Mouse (Mus musculus) stomach, embryonic 15.5 days (tissue): ENCODE results near the gene Zdhhc14. TPM values are rescaled to one million over a fixed set of nuclear protein-coding genes. Genes with fewer than 3 reads are reported as not detected.

ENCODE experiments used
- ATAC-seq: fragments of 200-750 bp; cut with Nextera tagmentation; 2 replicates; pipeline ENCODE4 v1.8.0; 2017; ENCODE audit warnings: low read depth, moderate number of reproducible peaks, moderate TSS enrichment; ENCODE audit not compliant: insufficient read depth, low FRiP score
- H3K27ac ChIP-seq: fragments of 300-500 bp; sonication (generic); 2 replicates; pipeline ENCODE4 v1.5.1; 2015; ENCODE audit warnings: mild to moderate bottlenecking, inconsistent platforms
- H3K27me3 ChIP-seq: fragments of 300-500 bp; sonication (generic); replicated peaks from 2 replicates; pipeline ENCODE4 v1.6.1; 2015; ENCODE audit warnings: inconsistent platforms
- H3K36me3 ChIP-seq: fragments of 300-500 bp; sonication (generic); 2 replicates; pipeline ENCODE4 v1.6.1; 2015; ENCODE audit warnings: inconsistent platforms
- H3K4me1 ChIP-seq: fragments of 300-500 bp; sonication (generic); 2 replicates; pipeline ENCODE4 v1.6.1; 2015; ENCODE audit warnings: inconsistent platforms
- H3K4me2 ChIP-seq: fragments of 300-500 bp; sonication (generic); 2 replicates; pipeline ENCODE4 v1.6.1; 2015; ENCODE audit warnings: mild to moderate bottlenecking, inconsistent platforms
- H3K4me3 ChIP-seq: fragments of 300-500 bp; sonication (generic); replicated peaks from 2 replicates; pipeline ENCODE4 v1.5.1; 2015; ENCODE audit warnings: inconsistent platforms
- H3K9ac ChIP-seq: fragments of 300-500 bp; sonication (generic); 2 replicates; pipeline ENCODE4 v1.6.1; 2015; ENCODE audit warnings: inconsistent platforms
- H3K9me3 ChIP-seq: fragments of 300-500 bp; sonication (generic); 2 replicates; pipeline ENCODE4 v1.6.1; 2016; ENCODE audit warnings: inconsistent platforms
- WGBS: fragments of 180-500 bp; shearing (Covaris S2); methylation state at CpG from one replicate; pipeline ENCODE4 v1.1.7; 2015; 5-methylcytosine and 5-hydroxymethylcytosine counted together
- polyA plus RNA-seq: library from polyadenylated mRNA; unstranded; fragments of >200 nt; fragmentation: Nextera tagmentation; extraction: Ambion mirVana; gene quantifications from 2 replicates; pipeline ENCODE4 v1.2.1, GENCODE M21; 2015

The Zdhhc14 gene
- polyA plus RNA-seq, 1 experiment from 2014 or later: 4.2 TPM

GRCm38 (mm10) chr17:5593071-5593470, 100.7 kb downstream of the Zdhhc14 start:
- H3K27me3 ChIP-seq: no peaks in the 10 kb centered on the region
- H3K4me2 ChIP-seq: no peak overlapping the region
- H3K9ac ChIP-seq: no peak overlapping the region
- WGBS: 40% methylated on average over 2 of the region's 2 CpGs
- H3K27ac ChIP-seq: no peak overlapping the region
- no peaks in the 10 kb centered on the region for H3K4me1 ChIP-seq
- H3K36me3 ChIP-seq: no peaks in the 10 kb centered on the region
- H3K4me3 ChIP-seq: no peak overlapping the region
- no peak for ATAC-seq
- H3K9me3 ChIP-seq: no peaks in the 10 kb centered on the region

DNA sequence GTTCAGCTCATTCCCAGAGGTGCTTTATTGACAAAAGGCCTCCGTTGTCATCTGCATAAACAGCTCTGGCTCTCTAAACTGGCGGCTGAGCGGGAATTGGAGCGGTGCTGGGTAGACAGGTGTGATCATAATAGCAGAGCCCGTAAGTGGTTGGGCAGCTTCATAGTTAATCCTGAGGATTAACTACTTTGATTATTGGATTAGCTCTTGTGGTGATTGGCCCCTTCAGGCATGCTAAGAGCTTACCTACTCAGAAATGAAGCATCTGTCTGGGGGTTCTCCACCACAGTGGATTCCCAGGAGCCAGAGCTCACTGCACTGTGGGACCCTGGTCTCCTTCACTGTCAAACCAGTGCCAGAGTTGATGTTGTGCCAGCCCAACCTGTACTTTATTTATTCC, 102.7 kb downstream of the Zdhhc14 start:
- Histone ChIP-seq H3K9me3 (no peaks in the 10 kb centered on the region), H3K27me3 (no peaks in the 10 kb centered on the region), H3K4me1 (0 out of 2 replicates have a peak, but pooled peaks cover 3% of the 10 kb centered on the region), H3K36me3 (no peaks in the 10 kb centered on the region), H3K4me3 (no peak overlapping the region), H3K9ac (no peak overlapping the region), H3K4me2 (no peak overlapping the region), H3K27ac (no peak overlapping the region)
- no peak for ATAC-seq
- WGBS: 52% methylated on average over 5 of the region's 5 CpGs

DNA sequence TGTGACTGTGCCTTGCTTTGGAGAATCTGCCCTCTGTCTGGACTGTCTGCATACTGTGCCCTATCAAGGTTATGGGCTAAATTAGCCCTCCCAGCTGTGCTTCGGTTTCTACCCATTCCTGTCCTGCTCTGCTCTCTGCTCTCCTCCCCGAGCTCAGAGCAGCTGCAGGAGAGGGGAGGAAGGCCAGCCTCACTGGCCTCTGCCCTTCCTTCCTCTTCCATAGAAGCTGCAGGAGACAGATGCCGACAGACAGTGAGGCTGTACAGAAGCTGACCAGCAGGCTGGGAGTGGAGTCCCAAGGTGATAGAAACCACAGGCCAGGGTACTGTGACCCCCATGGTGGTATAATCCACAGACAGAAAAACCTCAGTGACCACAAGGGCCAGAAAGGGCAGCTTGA, 104.1 kb downstream of the Zdhhc14 start:
- Histone ChIP-seq H3K27ac (no peak overlapping the region), H3K4me2 (no peak overlapping the region)

DNA sequence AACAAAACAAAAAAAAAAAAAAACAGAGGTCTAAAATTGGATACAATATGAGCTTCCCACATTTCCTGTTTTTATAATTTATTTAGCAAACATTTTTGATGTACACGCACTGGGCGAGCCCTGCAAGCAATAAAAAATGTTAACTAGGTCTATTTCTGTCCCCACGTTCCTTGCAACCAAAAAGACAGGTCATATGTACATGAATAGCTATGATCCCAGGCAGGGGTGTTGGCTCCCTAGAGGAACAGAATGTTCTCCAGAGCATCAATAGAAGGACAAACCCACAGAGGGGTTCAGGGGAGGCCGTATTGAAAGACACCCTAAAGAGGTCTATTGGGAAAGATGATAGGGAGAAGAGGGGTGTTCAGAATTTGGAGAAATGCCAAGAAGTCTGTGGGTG, 106.6 kb downstream of the Zdhhc14 start:
- no peak for ATAC-seq
- Histone ChIP-seq H3K9ac (no peak overlapping the region), H3K9me3 (no peaks in the 10 kb centered on the region), H3K27me3 (no peaks in the 10 kb centered on the region), H3K4me2 (no peak overlapping the region), H3K36me3 (no peaks in the 10 kb centered on the region), H3K27ac (no peak overlapping the region), H3K4me1 (0 out of 2 replicates have a peak, but pooled peaks cover 3% of the 10 kb centered on the region), H3K4me3 (no peak overlapping the region)
- 70% methylated on average over 4 of the region's 4 CpGs for WGBS

More for the DNA sequence above, 104.1 kb downstream of the Zdhhc14 start:
- Histone ChIP-seq H3K4me1 (0 out of 2 replicates have a peak, but pooled peaks cover 3% of the 10 kb centered on the region), H3K36me3 (no peaks in the 10 kb centered on the region), H3K9me3 (no peaks in the 10 kb centered on the region), H3K27me3 (no peaks in the 10 kb centered on the region), H3K4me3 (no peak overlapping the region), H3K9ac (no peak overlapping the region)
- WGBS: 47% methylated on average over 3 of the region's 3 CpGs
- no peak for ATAC-seq

DNA sequence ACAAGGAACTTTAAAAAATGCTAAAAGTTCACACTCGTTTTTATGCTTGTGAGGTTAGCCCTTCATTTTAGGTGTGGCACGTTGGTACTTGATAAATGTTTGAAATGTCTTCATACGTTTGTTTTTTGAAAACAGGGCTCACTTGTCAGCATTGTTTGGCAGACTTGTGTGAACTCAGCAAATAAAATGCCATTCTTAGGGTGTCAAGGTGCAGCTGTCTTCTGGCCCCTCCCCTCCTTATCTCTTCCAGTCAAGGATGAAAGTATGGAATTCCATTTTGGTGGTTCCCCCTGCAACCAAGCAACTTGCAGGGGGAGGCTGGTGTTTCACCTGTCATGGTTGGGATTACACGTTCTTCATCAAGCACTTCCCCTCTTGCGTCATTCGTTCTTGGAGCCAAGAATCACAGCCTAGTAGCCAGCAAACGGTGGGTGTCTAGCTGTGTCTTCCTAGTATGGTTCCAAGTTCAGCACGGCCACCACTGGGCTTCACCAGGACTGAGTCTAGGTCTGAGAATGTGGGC, 108.2 kb downstream of the Zdhhc14 start:
- WGBS: 51% methylated on average over 8 of the region's 8 CpGs
- ATAC-seq: no peak

DNA sequence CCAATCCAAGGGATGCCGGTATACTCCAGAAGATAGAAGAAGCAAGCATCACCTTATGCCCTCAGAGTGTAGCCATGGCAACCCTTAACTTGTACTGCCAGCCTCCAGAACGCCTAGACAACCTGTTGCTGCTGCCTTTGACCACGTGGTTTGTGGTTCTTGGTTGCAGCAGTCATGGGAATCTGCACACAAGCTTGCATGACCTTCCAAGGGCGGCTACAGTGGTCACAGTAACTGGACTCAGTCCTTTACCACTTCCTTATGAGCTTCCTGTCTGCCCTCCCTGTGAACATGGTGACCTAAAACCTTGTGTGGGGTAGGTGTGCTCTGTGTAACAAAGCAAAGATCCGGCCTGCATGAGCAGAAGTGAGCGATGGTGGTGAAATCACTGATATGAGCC, 109.6 kb downstream of the Zdhhc14 start:
- WGBS: 83% methylated on average over 6 of the region's 6 CpGs
- Histone ChIP-seq H3K27me3 (no peaks in the 10 kb centered on the region), H3K4me1 (peaks cover 7% of the 10 kb centered on the region; the same call in 1 of the 2 replicates), H3K4me2 (no peak overlapping the region), H3K27ac (no peak overlapping the region), H3K36me3 (no peaks in the 10 kb centered on the region), H3K4me3 (no peak overlapping the region), H3K9me3 (no peaks in the 10 kb centered on the region), H3K9ac (no peak overlapping the region)
- ATAC-seq: no peak

More for the DNA sequence above, 108.2 kb downstream of the Zdhhc14 start:
- H3K36me3 ChIP-seq: no peaks in the 10 kb centered on the region
- H3K4me3 ChIP-seq: no peak overlapping the region
- no peak overlapping the region for H3K9ac ChIP-seq
- 0 out of 2 replicates have a peak, but pooled peaks cover 3% of the 10 kb centered on the region for H3K4me1 ChIP-seq
- no peak overlapping the region for H3K4me2 ChIP-seq
- no peaks in the 10 kb centered on the region for H3K27me3 ChIP-seq
- H3K27ac ChIP-seq: no peak overlapping the region
- no peaks in the 10 kb centered on the region for H3K9me3 ChIP-seq

- H3K27me3 ChIP-seq: no peaks in the 10 kb centered on the region
- H3K4me2 ChIP-seq: no peak overlapping the region
- peak; percentile 53; the same call in 1 of the 2 replicates for ATAC-seq
- no peaks in the 10 kb centered on the region for H3K36me3 ChIP-seq
- H3K4me3 ChIP-seq: no peak overlapping the region
- H3K9me3 ChIP-seq: no peaks in the 10 kb centered on the region
- WGBS: 53% methylated on average over 8 of the region's 8 CpGs
- H3K4me1 ChIP-seq: peaks cover 4% of the 10 kb centered on the region; the same call in 1 of the 2 replicates
- no peak overlapping the region for H3K27ac ChIP-seq
- no peak overlapping the region for H3K9ac ChIP-seq
These were observed 113.8 kb downstream of the Zdhhc14 start for GRCm38 (mm10) chr17:5606151-5606591.

- no peaks in the 10 kb centered on the region for H3K27me3 ChIP-seq
- no peak for ATAC-seq
- 87% methylated on average over 7 of the region's 7 CpGs for WGBS
- no peak overlapping the region for H3K4me3 ChIP-seq
- no peaks in the 10 kb centered on the region for H3K9me3 ChIP-seq
- peaks cover 4% of the 10 kb centered on the region; the same call in 1 of the 2 replicates for H3K4me1 ChIP-seq
- no peaks in the 10 kb centered on the region for H3K36me3 ChIP-seq
- H3K4me2 ChIP-seq: no peak overlapping the region
- H3K9ac ChIP-seq: no peak overlapping the region
- H3K27ac ChIP-seq: no peak overlapping the region
These were observed 115.0 kb downstream of the Zdhhc14 start for GRCm38 (mm10) chr17:5607352-5607751.

- Histone ChIP-seq H3K36me3 (no peaks in the 10 kb centered on the region), H3K4me1 (peaks cover 4% of the 10 kb centered on the region; the same call in 1 of the 2 replicates), H3K27ac (no peak overlapping the region), H3K4me3 (no peak overlapping the region), H3K4me2 (no peak overlapping the region), H3K27me3 (no peaks in the 10 kb centered on the region), H3K9me3 (no peaks in the 10 kb centered on the region), H3K9ac (no peak overlapping the region)
- ATAC-seq: no peak; the same call in 1 of the 2 replicates
- whole genome bisulfite sequencing: 62% methylated on average over 3 of the region's 4 CpGs
These were observed 117.7 kb downstream of the Zdhhc14 start for GRCm38 (mm10) chr17:5609875-5610552.

GRCm38 (mm10) chr17:5612236-5612635, 119.9 kb downstream of the Zdhhc14 start:
- Histone ChIP-seq H3K27ac (no peak overlapping the region), H3K9ac (no peak overlapping the region), H3K36me3 (no peaks in the 10 kb centered on the region), H3K9me3 (no peaks in the 10 kb centered on the region), H3K27me3 (no peaks in the 10 kb centered on the region), H3K4me1 (no peaks in the 10 kb centered on the region), H3K4me3 (no peak overlapping the region), H3K4me2 (no peak overlapping the region)
- no peak for ATAC-seq
- 58% methylated on average over 4 of the region's 4 CpGs for WGBS

- ATAC-seq: no peak; the same call in 1 of the 2 replicates
- Histone ChIP-seq H3K9me3 (no peaks in the 10 kb centered on the region), H3K4me1 (no peaks in the 10 kb centered on the region), H3K4me2 (no peak overlapping the region), H3K9ac (no peak overlapping the region), H3K36me3 (no peaks in the 10 kb centered on the region), H3K4me3 (no peak overlapping the region), H3K27me3 (no peaks in the 10 kb centered on the region), H3K27ac (peak overlapping the region; percentile 33; the same call in 1 of the 2 replicates)
- 47% methylated on average over 9 of the region's 9 CpGs for WGBS
These were observed 122.5 kb downstream of the Zdhhc14 start for GRCm38 (mm10) chr17:5614771-5615318.
